Mouse (Mus musculus) spleen, adult 2 months (tissue): Measurements from ENCODE around the gene Stkld1.

Experiments used
- CTCF ChIP-seq: fragments of 200-500 bp; IDR thresholded peaks from 2 replicates; pipeline ENCODE4 v1.5.1; 2011; ENCODE audit warnings: mild to moderate bottlenecking, inconsistent platforms; ENCODE audit not compliant: insufficient read depth, insufficient read length, insufficient replicate concordance; ENCODE audit errors: extremely low read depth
- POLR2A ChIP-seq: fragments of 200-500 bp; IDR thresholded peaks from 2 replicates; pipeline ENCODE4 v1.6.1; 2011; ENCODE audit warnings: low read depth, low read length, inconsistent platforms

GRCm38 (mm10) chr2:26952193-26952592 is 18.3 kb downstream of the Stkld1 start:
- TF ChIP-seq CTCF (no peak), POLR2A (no peak)
